Comparison of ENCODE assay signal across 25 mouse cellular contexts in the genomic region with DNA sequence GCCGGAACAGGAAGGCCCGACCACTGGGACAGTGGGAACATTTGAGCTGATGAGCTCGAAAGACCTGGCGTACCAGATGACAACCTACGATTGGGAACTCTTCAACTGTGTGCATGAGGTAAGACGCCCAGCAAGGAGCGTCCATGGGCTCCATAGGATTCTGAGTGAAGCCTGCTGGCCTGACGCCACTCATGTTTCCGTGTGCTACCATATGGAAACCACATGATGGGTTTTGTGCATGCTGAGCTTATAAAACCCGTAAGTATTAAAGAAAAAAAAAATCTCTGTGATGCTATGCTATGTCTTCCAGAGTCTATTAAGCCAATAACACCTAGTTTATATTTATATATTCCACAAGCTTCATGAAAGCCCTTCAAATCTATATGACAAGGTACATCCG.
"Had no signal": no experiment of that assay in that cellular context is flagged by ENCODE, and none has a peak within 500 bp of the region (broad histone marks: within the 10 kb centered on the region; RNA-seq: fewer than 3 reads in every experiment).

No protein-coding gene starts in this region.

- H3K9me3 ChIP-seq: liver, embryonic 12.5 days; liver, embryonic 15.5 days; lung, embryonic 15.5 days; megakaryocyte, embryonic 14.5 days; midbrain, embryonic 12.5 days; midbrain, embryonic 15.5 days; neural tube, embryonic 12.5 days; neural tube, embryonic 15.5 days had no signal

- DNase-seq: kidney, adult 18-20 months; kidney, adult 9 months; kidney, postnatal 25 days; layer of hippocampus, postnatal 36 days; left cerebral cortex, postnatal 4 days; liver; lung, adult 18-20 months; lung, postnatal 10 days; lung, postnatal 36 days; right cerebral cortex, adult 18-20 months; right cerebral cortex, postnatal 14 days; right cerebral cortex, postnatal 4 days; thymus, adult 2 months; thymus, postnatal 14 days; thymus, postnatal 4 days had no signal

- H3K4me3 ChIP-seq: left cerebral cortex, adult 2 months; liver, embryonic 12.5 days; liver, embryonic 15.5 days; lung, embryonic 15.5 days; megakaryocyte, embryonic 14.5 days; midbrain, embryonic 12.5 days; midbrain, embryonic 15.5 days; neural tube, embryonic 12.5 days; neural tube, embryonic 15.5 days had no signal

- H3K27ac ChIP-seq: left cerebral cortex, adult 2 months; liver, embryonic 12.5 days; liver, embryonic 15.5 days; lung, embryonic 15.5 days; midbrain, embryonic 12.5 days; midbrain, embryonic 15.5 days; neural tube, embryonic 12.5 days; neural tube, embryonic 15.5 days; stomach, postnatal 0 days had no signal

- ATAC-seq: liver, embryonic 12.5 days; midbrain, embryonic 15.5 days had no signal

- H3K36me3 ChIP-seq: liver, embryonic 12.5 days; liver, embryonic 15.5 days; lung, embryonic 15.5 days; midbrain, embryonic 12.5 days; midbrain, embryonic 15.5 days; neural tube, embryonic 12.5 days; neural tube, embryonic 15.5 days had no signal

- H3K9ac ChIP-seq: liver, embryonic 12.5 days; liver, embryonic 15.5 days; lung, embryonic 15.5 days; midbrain, embryonic 12.5 days; midbrain, embryonic 15.5 days; neural tube, embryonic 12.5 days; neural tube, embryonic 15.5 days had no signal

- H3K27me3 ChIP-seq: liver, embryonic 15.5 days; lung, embryonic 15.5 days had no signal

- H3K4me2 ChIP-seq: liver, embryonic 12.5 days; liver, embryonic 15.5 days; lung, embryonic 15.5 days; midbrain, embryonic 12.5 days; midbrain, embryonic 15.5 days; neural tube, embryonic 12.5 days; neural tube, embryonic 15.5 days had no signal

- H3K4me1 ChIP-seq: liver, embryonic 12.5 days; liver, embryonic 15.5 days; neural tube, embryonic 12.5 days had no signal
